Mouse (Mus musculus): ENCODE results near the gene Rapgef2.

Gene Rapgef2

DNA sequence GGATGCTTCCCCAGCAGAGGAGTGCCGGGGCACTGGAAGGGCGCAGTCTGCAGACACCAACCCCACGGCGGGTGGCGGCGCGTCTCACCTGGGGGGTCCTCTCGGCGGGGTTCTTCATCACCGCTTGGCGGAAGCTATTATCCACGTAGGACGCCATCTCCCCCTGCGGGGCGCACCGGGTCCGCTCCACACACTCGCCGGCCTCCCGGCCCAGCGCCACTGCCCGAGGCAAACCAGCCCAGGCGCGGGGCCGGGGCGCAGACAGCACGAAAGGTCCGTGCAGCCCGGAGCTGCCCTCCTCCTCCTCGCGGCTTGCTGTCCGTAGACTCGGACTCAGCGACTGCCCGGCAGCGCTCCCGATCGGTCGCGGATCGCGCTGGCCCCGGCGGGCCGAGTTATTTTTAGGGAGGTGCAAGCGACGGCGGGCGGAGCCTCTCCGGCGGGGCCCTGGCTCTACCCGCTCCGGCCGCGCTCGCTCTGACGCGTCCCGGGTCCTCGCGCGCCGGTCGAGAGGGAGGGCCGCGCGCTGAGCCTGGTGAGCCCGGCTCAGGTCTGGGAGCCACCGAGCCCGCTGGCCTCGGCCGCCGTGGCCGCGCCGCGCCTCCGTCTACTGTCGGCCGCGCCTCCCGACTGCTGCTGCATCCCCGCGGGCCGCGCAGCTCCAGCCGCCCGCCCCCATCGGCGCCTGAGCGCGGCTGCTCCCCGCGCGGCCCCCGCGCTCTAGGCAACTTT lies at the start of gene Rapgef2:
Gene Rapgef2, minus strand, starts transcription at position 142 of the 732 bp plus-strand sequence.
- peak; percentile 84 for DNase-seq (ENCODE audit: low read depth)

DNA sequence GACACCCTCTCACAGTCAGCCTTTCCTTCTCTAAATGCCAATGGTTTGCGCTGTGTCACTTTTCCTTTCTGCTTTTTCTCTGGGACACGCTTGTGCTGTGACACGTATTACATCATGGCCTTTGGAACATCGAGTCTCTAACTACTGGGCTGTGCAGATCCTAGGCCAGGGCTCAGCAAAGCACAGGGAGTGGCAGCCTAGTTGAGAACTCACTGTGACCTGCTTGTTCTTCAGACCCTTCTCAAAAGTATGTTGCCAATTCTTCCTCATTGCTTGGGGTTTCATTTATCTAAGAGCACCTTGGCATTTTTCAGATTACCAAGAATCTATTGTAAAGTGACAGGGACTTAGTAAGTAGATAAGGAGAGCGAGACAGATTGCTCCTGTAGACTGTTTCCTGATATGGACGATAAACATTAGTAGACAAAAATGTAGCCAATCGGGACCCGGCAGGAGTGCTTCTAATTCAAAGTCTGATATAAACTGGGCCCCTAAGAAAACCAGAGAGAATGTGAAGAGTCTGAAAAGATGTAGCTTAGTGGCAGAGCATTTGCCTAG lies 47.4 kb upstream of the Rapgef2 start:
- no peak for DNase-seq (ENCODE audit: low read depth)

GRCm38 (mm10) chr3:79333051-79333450 lies 46.7 kb upstream of the Rapgef2 start:
- DNase-seq (ENCODE audit: low read depth), result no peak

DNA sequence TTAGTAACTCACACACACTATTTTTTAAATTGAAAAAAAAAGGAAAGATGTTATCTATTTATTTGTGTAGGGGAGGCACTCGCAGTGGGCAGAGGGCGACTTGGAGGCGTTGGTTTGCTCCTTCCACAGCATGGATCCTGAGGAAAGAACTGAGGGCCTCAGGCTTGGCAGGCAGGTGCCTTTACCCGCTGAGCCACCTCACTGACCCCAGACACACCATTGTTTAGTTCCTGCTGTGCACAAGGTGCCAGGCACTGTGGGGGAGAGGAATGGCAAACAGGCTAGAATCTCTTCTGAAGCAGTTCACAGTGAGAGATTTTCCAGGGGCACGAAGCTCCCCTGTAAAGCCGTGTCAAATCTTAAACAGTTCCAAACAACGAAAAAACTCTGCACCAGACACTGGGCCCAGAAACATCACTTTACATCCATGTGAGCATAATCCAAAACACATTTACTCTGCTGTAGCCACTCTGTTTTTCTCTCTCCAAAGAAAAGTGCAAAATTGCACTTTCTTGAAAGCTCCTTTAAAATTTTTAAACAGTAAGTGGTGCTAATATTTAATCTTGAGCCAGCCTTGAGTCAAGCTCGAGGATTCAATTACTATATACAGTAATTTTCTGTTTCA lies 43.5 kb upstream of the Rapgef2 start:
- DNase-seq (ENCODE audit: low read depth), result no peak

DNA sequence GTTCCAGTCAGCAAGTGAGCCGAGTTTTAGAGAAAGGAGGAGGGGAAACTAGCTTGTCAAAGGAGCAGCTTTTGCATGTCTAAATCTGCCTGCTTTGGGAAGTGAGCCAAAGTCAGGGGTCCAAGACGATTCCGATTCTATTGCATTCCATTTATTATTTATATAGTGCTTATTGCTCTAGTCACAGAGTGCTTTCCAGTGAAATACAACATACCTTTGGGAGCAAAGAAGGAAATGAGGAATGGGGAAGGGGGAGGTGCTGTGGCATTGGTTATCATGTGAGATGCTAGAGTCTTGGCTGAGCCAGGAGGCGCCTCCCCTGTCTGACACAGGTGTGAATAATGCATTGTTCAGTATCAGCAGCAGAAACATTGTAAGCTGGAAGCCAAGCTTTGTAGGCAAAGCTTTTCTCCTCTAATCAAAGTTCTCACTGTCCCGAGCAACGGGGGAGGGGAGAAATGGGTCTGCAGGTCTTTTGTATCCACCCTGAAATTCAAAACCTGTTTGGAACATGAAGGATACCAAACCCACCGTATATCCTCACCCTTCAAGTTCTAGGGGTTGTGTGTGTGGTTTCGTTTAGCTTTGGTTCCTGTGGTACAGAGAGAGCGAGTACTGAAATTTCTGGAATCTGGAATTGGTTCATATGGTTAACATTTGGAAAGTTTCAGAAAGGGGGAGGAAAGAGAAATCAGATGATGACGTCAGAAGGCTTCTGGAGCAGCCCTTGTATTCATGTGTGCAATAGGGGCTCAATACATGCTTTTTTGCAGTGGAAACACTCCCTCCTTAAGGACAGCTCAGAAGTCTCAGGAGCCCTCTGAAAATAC lies 38.6 kb upstream of the Rapgef2 start:
- peak; percentile 31 for DNase-seq (ENCODE audit: low read depth)

GRCm38 (mm10) chr3:79314006-79314698 lies 27.8 kb upstream of the Rapgef2 start:
- peak; percentile 62 for DNase-seq (ENCODE audit: low read depth)

- peak; percentile 27 for DNase-seq (ENCODE audit: low read depth)
Observed at GRCm38 (mm10) chr3:79311895-79312294, 25.6 kb upstream of the Rapgef2 start.

DNA sequence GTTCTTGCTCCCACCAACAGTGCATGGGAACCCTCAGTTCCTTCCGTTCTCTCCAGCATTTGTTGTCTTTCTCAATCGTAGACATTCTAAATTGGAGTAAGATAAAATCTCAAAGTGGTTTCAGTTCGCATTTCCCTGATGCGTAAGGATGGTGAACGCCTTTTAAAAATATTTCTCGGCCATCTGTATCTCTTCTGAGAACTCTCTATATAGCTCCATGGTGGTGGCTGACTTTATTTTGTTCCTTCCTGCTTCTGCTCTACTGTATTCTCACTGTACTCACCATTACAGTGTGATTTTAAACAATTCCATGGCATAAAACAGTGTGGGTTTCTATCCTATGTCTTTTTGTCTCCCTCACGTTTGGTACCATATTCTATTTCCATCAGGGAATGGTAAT lies 23.9 kb upstream of the Rapgef2 start:
- DNase-seq (ENCODE audit: low read depth), result no peak

GRCm38 (mm10) chr3:79308605-79309004 lies 22.3 kb upstream of the Rapgef2 start:
- DNase-seq (ENCODE audit: low read depth), result no peak

DNA sequence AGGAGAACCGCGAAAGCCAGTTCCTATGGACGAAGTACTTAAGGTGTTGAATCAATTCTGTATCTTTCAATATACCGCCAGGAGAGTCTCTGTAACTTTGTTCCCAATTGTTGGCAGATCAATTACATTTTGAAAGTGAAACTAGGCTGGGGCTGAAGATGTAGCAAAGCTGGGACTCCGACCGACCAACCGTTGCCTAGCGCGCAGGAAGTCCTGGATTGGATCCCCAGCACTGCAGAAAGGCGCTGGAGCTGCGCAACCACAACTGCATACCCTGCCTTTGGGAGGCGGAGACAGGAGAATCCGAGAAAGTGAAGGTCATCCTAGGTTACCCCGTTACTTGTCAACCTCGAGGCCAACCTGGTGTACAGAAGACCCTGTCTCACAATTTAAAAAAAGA lies 13.1 kb upstream of the Rapgef2 start:
- DNase-seq (ENCODE audit: low read depth), result no peak

- no peak for DNase-seq (ENCODE audit: low read depth)
Observed at GRCm38 (mm10) chr3:79297281-79297680, 11.0 kb upstream of the Rapgef2 start.

GRCm38 (mm10) chr3:79296586-79296985 lies 10.3 kb upstream of the Rapgef2 start:
- DNase-seq (ENCODE audit: low read depth), result no peak

GRCm38 (mm10) chr3:79296049-79296448 lies 9.7 kb upstream of the Rapgef2 start:
- DNase-seq (ENCODE audit: low read depth), result no peak

- DNase-seq (ENCODE audit: low read depth), result no peak
Observed at GRCm38 (mm10) chr3:79294701-79295100, 8.4 kb upstream of the Rapgef2 start.

GRCm38 (mm10) chr3:79293023-79293422 lies 6.7 kb upstream of the Rapgef2 start:
- no peak for DNase-seq (ENCODE audit: low read depth)

- DNase-seq (ENCODE audit: low read depth), result no peak
Observed at GRCm38 (mm10) chr3:79289050-79289449, 2.7 kb upstream of the Rapgef2 start.

DNA sequence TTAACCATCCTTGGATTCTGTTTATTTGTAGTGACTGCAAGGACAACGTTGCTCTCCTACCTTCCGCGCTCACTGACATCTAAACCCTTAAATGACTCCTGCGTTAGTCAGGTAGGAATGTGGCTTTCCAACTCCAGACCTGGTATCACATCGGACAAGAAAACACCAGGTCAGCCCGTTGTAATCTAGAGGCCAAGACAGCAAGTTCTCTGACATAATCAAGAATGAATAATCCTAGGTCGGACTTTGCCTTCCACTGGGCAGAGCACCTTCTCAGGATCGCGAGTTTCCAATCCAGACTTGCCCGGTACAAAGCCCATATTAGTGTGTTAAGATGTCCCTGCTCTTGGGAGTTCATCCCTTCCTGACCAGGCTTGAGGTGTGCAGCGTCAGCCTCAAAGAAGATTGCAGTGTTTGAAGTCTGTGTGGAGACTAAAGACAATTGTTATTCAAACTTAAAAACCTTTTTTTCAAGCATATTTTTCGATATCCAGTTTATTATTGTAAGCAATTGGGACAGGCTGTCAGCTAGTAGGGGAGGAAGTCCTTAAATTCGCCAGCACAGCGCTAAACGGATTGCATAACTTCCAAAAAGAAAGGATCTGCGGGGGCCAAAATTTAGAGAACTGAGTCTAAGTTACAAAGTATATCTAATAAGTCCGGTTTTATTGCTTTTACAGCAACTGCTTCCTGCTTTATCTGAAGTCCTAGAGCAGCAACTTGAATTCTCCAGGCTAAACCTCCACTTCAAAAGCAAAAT lies 1.6 kb upstream of the Rapgef2 start:
- DNase-seq (ENCODE audit: low read depth), result peak; percentile 15

DNA sequence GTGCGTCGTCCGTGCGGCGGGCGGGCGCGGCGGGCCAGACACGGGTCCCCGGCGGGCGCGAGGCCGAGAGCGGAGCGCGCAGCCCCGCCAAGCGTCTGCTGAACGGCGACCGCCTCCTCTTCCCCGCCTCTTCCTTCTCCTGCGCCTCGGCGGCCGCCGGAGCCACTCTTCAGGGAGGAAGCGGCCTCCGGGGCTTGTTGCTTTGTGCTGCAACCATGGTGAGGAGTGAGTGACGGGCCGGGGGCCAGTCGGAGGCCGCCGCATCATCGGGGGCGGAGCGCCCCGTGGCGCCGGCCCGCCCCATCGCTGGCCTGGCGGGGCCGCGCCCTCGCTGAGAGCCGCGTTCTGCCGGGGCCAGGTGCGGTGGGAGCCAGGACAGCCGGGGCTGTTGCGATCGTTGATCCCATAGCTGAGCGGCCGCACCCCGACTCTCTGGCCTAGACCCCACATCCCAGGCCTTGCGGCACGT lies 825 bp upstream of the Rapgef2 start:
- peak; percentile 96 for DNase-seq (ENCODE audit: low read depth)

- no peak for DNase-seq (ENCODE audit: low read depth)
Observed at GRCm38 (mm10) chr3:79286031-79286375, 314 bp downstream of the Rapgef2 start.

- no peak for DNase-seq (ENCODE audit: low read depth)
Observed at GRCm38 (mm10) chr3:79285097-79285675, 1.1 kb downstream of the Rapgef2 start.

GRCm38 (mm10) chr3:79283976-79284375 lies 2.3 kb downstream of the Rapgef2 start:
- DNase-seq (ENCODE audit: low read depth), result no peak
